Mouse (Mus musculus) liver (tissue): ENCODE data around the gene Mthfsd.

Experiments
- DNase-seq: peaks from one replicate; pipeline ENCODE4 v3.0.0-alpha.2; 2020; ENCODE audit warnings: mixed read lengths

The Mthfsd gene

GRCm38 (mm10) chr8:121088281-121088680 is 19.9 kb downstream of the Mthfsd start:
- no peak for DNase-seq

DNA sequence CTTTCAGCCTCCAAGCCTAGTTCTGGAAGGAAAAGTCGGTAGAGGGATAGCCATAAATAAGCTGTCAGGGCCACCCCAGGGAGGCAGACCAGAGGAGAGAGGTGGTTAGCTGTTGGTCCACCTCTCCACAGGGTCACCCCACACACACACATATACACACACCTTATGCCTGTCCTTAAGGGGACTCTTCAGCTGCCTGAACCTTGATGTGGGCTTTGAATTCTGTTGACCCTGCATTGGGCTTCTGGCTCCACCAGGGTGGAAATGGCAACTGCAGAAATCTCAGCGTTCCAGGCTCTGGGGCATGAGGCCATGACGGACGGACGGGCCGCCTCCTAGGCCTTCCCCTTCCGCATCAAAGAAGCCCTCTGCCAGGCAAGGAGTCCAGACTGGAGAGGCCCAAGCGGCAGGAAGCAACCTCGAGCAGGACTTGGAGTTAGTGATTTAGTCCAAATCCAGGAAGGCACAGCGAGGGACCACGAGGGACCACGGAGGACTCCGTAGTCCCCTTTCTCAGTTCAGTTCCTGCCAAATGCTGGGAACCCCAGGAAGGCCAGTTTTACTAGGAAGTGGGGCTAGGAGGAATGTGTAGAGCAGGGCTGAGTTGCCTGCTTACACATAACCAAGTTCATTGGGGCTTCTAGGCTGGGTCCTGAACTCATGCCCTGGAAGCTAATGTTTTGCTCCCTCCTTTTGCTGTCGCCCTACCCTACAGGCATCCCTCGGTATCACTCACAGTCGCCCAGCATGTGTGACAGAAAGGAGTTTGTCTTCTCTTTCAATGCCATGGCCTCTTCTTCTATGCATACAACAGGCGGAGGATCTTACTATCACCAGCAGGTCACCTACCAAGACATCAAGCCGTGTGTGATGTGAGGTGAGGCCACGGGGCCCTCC is 21.9 kb downstream of the Mthfsd start:
- no peak for DNase-seq

DNA sequence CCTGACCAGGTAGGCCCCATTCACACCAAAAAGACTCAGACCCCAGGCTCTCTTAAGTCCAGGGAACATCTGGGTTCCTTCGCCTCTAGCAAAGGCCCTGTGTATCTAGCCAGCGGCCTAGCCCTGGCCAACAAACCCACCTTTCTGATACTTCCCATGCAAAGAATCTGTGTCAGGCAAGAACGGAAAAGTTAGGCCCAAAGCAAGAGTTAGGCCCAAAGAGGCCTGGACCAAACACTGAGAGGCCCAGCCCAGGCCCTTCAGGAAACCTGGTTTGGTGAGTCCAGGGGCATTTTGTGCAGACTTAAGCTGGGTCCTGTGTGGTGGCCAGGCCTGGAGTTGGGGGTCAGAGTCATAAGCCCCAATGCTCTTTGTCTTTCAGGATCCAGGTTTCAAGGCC is 22.6 kb downstream of the Mthfsd start:
- DNase-seq: no peak

GRCm38 (mm10) chr8:121085011-121085410 is 23.2 kb downstream of the Mthfsd start:
- DNase-seq: no peak

- peak; percentile 56 for DNase-seq
These were observed 23.8 kb downstream of the Mthfsd start, which contains the start of gene Foxf1 for GRCm38 (mm10) chr8:121084210-121084951. TSS of gene Foxf1 (plus strand) at chr8:121084386.

DNA sequence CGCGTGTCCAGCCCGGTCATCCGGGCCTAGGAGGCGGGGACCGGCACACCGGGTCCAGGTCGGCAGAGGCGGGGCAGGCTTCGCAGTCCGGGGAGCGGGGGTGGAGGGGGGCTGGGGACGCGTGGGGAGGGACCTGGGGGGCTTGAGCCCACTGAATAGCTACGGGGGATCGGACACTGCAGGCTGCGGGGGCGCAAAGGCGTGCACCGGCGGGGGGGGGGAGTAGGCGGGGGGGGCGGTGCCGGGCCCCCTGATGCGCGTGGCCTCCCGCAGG is 24.3 kb downstream of the Mthfsd start:
- DNase-seq: no peak

GRCm38 (mm10) chr8:121083093-121083935 is 24.9 kb downstream of the Mthfsd start:
- peak; percentile 56 for DNase-seq

- DNase-seq: no peak
These were observed 25.7 kb downstream of the Mthfsd start for GRCm38 (mm10) chr8:121082218-121083092.

GRCm38 (mm10) chr8:121081398-121081797 is 26.8 kb downstream of the Mthfsd start:
- no peak for DNase-seq

DNA sequence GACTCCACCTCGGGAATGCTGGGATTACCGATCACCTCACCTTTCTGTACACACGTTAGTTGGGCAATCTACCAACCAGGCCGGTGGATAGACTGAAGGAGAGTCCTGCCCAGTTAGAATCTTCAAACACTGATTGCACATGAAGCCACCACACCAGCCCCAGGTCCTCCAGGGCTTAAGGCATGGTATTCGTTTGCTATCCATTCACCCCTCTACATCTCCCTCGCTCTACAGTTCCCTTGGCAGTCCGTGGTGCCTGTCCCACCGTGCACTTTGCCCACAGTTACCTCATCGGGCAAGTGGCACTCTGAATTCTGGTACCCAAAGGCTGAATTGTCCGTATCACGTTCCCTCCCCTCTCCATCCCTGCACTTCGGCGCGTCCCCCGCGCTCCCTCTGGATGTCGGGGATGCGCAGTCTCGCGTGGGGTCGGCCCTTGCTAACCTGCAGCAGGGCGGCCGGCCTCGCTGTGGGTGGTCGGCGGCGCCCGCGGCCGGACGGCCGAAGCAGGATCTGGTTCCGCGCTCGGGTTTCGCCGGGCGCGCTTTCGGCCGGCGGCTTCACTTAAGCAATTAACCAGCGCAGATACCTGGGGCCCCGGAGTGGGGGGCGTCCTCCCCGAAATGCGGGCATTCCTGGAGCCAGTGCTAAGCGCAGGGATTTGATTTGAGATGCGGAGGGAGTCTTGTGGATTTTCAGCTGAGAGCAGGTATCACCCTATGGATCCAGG is 27.7 kb downstream of the Mthfsd start:
- no peak for DNase-seq

DNA sequence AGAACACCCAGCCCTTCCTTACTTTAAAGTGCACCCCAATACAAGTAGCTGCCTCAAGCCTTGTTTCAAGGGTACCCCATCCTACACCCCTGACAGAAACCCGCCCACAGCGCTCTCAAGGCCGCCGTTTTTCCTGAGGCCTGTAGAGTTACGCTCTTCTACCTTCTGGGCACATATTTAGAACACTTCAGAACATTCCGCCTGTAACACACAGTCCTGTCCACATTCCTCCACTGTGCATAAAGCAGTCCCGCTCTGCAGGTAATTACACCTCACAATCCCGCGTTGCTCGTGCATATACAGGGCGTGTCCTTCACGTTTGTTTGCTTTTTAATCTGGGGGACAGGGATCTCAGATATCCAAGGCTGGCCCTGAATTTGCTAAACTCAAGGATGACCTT is 28.2 kb downstream of the Mthfsd start:
- DNase-seq: no peak

- no peak for DNase-seq
These were observed 29.0 kb downstream of the Mthfsd start for GRCm38 (mm10) chr8:121079201-121079600.

DNA sequence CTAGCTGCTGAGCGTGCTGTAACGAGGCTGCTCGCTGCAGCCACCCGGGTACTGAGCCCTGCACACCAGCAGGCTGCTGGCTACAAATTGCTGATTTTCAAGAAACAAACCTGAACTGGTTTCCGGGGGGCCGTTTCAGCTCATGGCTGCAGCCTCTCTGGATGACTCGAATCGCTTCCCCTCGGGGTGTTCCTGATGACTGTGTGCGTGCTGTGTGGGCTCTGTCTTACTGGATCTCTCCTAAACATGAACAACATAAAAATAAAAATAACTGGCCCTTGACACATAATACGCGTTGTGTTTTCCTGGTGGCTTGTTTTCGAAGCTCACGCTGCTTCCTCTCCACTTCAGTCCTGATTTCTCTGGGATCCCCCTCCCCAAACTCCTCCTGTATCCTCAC is 29.5 kb downstream of the Mthfsd start:
- no peak for DNase-seq

DNA sequence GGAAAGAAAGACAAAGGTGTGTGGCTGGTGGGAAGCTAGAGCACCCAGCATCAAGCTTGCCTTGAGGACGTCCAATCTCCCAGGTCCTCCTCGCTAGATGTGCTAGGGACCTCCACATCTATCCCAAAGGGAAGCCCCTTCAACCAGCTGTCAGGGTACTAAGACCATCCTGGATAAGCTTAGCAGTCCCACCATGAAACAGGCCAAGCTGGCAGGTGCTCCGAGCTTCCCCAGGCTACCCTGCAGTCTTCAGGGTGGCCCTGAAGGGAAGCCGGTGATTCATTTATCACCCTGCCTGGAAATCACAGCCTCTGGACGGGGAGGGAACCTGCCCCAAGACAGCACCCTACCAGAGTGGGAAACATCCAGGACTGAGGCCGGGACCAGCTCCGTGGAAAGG is 31.6 kb downstream of the Mthfsd start:
- no peak for DNase-seq

GRCm38 (mm10) chr8:121075936-121076335 is 32.3 kb downstream of the Mthfsd start:
- no peak for DNase-seq

DNA sequence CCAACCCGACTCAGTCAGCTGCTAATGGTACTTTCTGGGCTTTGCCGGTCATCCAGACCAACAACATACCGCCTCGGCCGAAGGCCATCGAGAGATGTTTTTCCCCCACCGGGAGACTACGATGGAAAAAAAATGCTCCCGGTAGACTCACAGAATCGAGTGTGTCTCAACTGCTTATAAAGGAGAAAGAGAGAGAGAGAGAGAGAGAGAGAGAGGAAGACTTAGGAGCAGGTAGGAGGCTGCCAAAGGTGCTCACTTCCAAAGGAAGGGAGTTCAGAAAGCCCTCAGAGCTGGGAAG is 33.4 kb downstream of the Mthfsd start:
- no peak for DNase-seq

DNA sequence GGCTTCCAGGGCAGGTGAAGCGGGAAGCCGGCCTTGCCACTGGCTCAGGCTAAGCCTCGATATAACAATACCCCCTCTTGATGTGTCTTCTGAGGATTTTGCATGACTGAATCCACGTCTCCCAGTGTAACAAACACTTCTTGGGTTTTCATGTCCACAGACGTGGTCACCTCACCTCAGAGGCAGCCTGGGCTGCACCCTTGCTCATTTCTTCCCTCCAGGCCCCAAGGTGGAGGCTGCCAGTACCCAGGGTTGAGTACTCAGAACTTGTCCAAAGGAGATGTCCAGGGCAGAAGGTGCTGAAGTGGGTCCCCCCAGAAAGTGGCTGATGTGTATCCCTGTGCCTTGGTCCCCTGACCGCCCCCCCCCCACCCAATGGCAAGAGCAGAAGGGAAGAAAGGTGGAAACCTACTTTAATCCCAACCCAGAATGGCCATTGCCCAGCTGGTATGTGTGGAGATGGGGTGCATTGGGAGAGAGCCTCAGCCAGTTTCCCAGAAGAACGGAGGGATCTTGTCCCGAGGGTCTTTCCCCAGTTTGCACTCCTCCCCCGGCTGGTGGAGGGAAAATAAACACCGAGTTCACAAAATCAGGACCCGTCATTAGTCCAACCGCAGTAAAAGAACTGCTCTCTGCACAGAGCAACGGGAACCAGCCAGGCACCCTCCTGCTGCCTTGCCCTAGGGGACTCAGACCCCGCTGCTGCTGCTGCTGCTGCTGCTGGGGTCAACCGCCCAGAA is 33.9 kb downstream of the Mthfsd start:
- DNase-seq: no peak

DNA sequence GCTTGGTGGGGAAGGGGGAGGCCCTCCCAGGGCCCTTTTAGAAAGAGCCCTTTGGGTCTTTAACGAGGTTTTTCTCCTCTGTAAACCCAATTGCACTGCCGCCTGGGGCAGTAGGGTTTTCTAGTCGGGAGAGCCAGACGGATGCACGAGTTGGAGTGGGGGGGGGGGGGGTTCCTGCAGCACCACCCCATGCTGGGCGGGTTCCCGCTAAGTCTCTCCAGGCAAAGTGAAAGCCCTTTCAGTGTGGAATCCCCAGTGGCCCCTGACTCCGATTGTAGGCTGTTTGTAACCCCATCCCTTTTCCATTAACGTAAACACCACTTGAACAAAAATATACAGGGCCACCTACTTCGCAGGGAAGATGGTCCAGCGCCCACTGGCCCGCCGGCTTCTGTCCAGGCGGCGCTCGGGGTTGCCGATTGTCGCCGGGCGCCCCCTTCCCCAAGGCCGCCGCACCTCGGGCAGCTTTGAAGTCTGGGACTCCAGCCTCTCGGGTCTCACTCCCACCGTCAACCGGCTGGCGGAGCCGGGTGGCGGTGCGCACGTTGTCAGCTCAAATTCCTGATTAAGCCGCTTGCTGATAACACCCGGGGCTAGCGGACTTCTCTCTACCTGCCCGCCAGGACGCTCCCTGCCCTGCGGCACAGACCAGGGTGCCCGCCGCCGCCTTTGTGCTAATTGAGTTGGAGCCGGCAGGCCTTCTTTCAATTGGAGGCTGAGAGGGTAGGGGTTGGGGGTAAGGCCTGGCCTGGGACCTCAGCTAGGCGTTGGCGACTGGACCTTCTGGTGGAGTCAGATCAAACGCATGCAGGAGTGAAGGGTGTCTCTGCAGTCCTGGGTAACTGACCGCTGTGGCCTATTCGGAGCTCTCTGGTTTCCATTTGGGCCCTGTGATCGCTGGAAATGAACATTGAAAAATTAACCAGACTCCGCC is 34.8 kb downstream of the Mthfsd start:
- DNase-seq: no peak

- no peak for DNase-seq
These were observed 35.6 kb downstream of the Mthfsd start for GRCm38 (mm10) chr8:121072406-121073130.
